Comparison of ENCODE assay signal across 17 mouse cellular contexts in genomic region chr4:124465229-124465820, GRCm38 (mm10).
"Had no signal": no experiment of that assay in that cellular context is flagged by ENCODE, and none has a peak within 500 bp of the region (broad histone marks: within the 10 kb centered on the region; RNA-seq: fewer than 3 reads in every experiment).

No protein-coding gene starts in this region.

- H3K4me2 ChIP-seq: limb, embryonic 12.5 days; liver, embryonic 13.5 days; lung, embryonic 15.5 days; midbrain, embryonic 12.5 days; neural tube, embryonic 13.5 days had no signal

- H3K9ac ChIP-seq: limb, embryonic 12.5 days; liver, embryonic 13.5 days; liver, postnatal 0 days; lung, embryonic 15.5 days; midbrain, embryonic 12.5 days; neural tube, embryonic 13.5 days had no signal

- ATAC-seq: liver, postnatal 0 days had no signal

- H3K27me3 ChIP-seq: liver, embryonic 13.5 days; lung, embryonic 15.5 days had no signal

- H3K4me3 ChIP-seq: limb, embryonic 12.5 days; liver, embryonic 13.5 days; lung, embryonic 15.5 days; megakaryocyte, embryonic 14.5 days; midbrain, embryonic 12.5 days; neural tube, embryonic 13.5 days had no signal

- DNase-seq: kidney, adult 8-10 months; kidney, postnatal 25 days; layer of hippocampus, adult 9-11 months; layer of hippocampus, postnatal 36 days; liver; liver, embryonic 13.5 days; liver, postnatal 0 days; lung, postnatal 14 days; right cerebral cortex, adult 18-20 months; right cerebral cortex, postnatal 25 days had no signal

- H3K36me3 ChIP-seq: limb, embryonic 12.5 days; liver, embryonic 13.5 days; lung, embryonic 15.5 days; midbrain, embryonic 12.5 days; neural tube, embryonic 13.5 days had no signal

- H3K27ac ChIP-seq: limb, embryonic 12.5 days; liver, embryonic 13.5 days; lung, embryonic 15.5 days; macrophage; midbrain, embryonic 12.5 days; neural tube, embryonic 13.5 days; stomach, postnatal 0 days had no signal

- H3K4me1 ChIP-seq: limb, embryonic 12.5 days; liver, embryonic 13.5 days; lung, embryonic 15.5 days; megakaryocyte, embryonic 14.5 days had no signal

- H3K9me3 ChIP-seq: limb, embryonic 12.5 days; liver, embryonic 13.5 days; lung, embryonic 15.5 days; megakaryocyte, embryonic 14.5 days; midbrain, embryonic 12.5 days; neural tube, embryonic 13.5 days had no signal
